Mouse (Mus musculus) left cerebral cortex, postnatal 14 days (tissue): ENCODE measurements around the gene Slc34a3. TPM values are rescaled to one million over a fixed set of nuclear protein-coding genes. Genes with fewer than 3 reads are reported as not detected.

Experiments used
- DNase-seq, 2 experiments: peaks; one replicate each; pipeline ENCODE4 v3.0.0; 2021 to 2022; ENCODE audit warnings: low spot score in 2 of 2, mixed read lengths in 1 of 2
- intact Hi-C: fragments of 180-260 bp; cut with DNase I; formaldehyde crosslinking; loops from one replicate; pipeline ENCODE4 v1.15.1; 2025
- total RNA-seq, 2 experiments: library from RNA; stranded (reverse); gene quantifications; 2 replicates each; pipeline ENCODE4 v1.2.3; 2021

The Slc34a3 gene
- total RNA-seq, 2 experiments from 2014 or later, result not detected

- intact Hi-C loops, result no loop called here
- no peak for DNase-seq
Observed at GRCm38 (mm10) chr2:25197946-25198345, 36.2 kb downstream of the Slc34a3 start.

GRCm38 (mm10) chr2:25197191-25197590 is 37.0 kb downstream of the Slc34a3 start:
- intact Hi-C loops, result no loop called here
- DNase-seq, result no peak

- intact Hi-C loops, result no loop called here
- DNase-seq, result peak in 1 of 2 experiments; percentile 26
Observed at GRCm38 (mm10) chr2:25196172-25196954, 37.8 kb downstream of the Slc34a3 start, which contains the start of gene Tor4a. TSS of gene Tor4a (minus strand) at chr2:25196886.

- no peak for DNase-seq
- intact Hi-C loops, result no loop called here
Observed at GRCm38 (mm10) chr2:25195211-25196156, 38.7 kb downstream of the Slc34a3 start.

GRCm38 (mm10) chr2:25194486-25195171 is 39.5 kb downstream of the Slc34a3 start:
- intact Hi-C loops, result loop anchor here (5.0 kb wide), 1 partner anchor 63 kb away; the partner anchor contains the start of gene Tmem203
- no peak for DNase-seq

GRCm38 (mm10) chr2:25194006-25194405 is 40.2 kb downstream of the Slc34a3 start:
- intact Hi-C loops, result loop anchor here (5.0 kb wide), 1 partner anchor 63 kb away; the partner anchor contains the start of gene Tmem203
- DNase-seq, result no peak

GRCm38 (mm10) chr2:25193330-25193770 is 40.8 kb downstream of the Slc34a3 start:
- intact Hi-C loops, result loop anchor here (2.0 to 5.0 kb wide), 2 partner anchors 35 to 64 kb away; partner anchors contain the start of gene Tmem203
- DNase-seq, result peak; percentile 87 to 88

GRCm38 (mm10) chr2:25187841-25188240 is 46.3 kb downstream of the Slc34a3 start:
- intact Hi-C loops, result no loop called here
- no peak for DNase-seq

GRCm38 (mm10) chr2:25186575-25186930 is 47.6 kb downstream of the Slc34a3 start:
- intact Hi-C loops, result no loop called here

GRCm38 (mm10) chr2:25185625-25186574 is 48.3 kb downstream of the Slc34a3 start:
- intact Hi-C loops, result no loop called here

More at GRCm38 (mm10) chr2:25186575-25186930, 47.6 kb downstream of the Slc34a3 start:
- no peak for DNase-seq

GRCm38 (mm10) chr2:25184496-25184895 is 49.7 kb downstream of the Slc34a3 start:
- no peak for DNase-seq
- intact Hi-C loops, result loop anchor here (5.0 kb wide), 2 partner anchors 82 to 222 kb away; partner anchors contain the start of gene Dph7

More at GRCm38 (mm10) chr2:25185625-25186574, 48.3 kb downstream of the Slc34a3 start:
- peak in 1 of 2 experiments; percentile 60 for DNase-seq

- DNase-seq, result no peak
- intact Hi-C loops, result loop anchor here (5.0 kb wide), 2 partner anchors 81 to 221 kb away; partner anchors contain the start of gene Dph7
Observed at GRCm38 (mm10) chr2:25183336-25183735, 50.8 kb downstream of the Slc34a3 start.

- intact Hi-C loops, result loop anchor here (5.0 kb wide), 2 partner anchors 80 to 220 kb away; partner anchors contain the start of gene Dph7
- peak; percentile 30 to 43 for DNase-seq
Observed at GRCm38 (mm10) chr2:25182664-25183063, 51.5 kb downstream of the Slc34a3 start.

GRCm38 (mm10) chr2:25181891-25182397 is 52.2 kb downstream of the Slc34a3 start:
- DNase-seq, result no peak

GRCm38 (mm10) chr2:25180973-25181890 is 52.9 kb downstream of the Slc34a3 start:
- intact Hi-C loops, result loop anchor here (5.0 kb wide), 2 partner anchors 79 to 219 kb away; partner anchors contain the start of gene Dph7
- peak; percentile 31 to 36 for DNase-seq

More at GRCm38 (mm10) chr2:25181891-25182397, 52.2 kb downstream of the Slc34a3 start:
- intact Hi-C loops, result loop anchor here (5.0 kb wide), 2 partner anchors 80 to 220 kb away; partner anchors contain the start of gene Dph7

GRCm38 (mm10) chr2:25180478-25180903 is 53.7 kb downstream of the Slc34a3 start, which contains the start of gene Nrarp:
TSS of gene Nrarp (plus strand) at chr2:25180758.
- intact Hi-C loops, result loop anchor here (5.0 kb wide), 2 partner anchors 78 to 218 kb away; partner anchors contain the start of gene Dph7
- peak; percentile 95 to 97 for DNase-seq
